Mouse (Mus musculus) embryonic facial prominence, embryonic 14.5 days (tissue): ENCODE results near the gene Ranbp2. TPM values are rescaled to one million over a fixed set of nuclear protein-coding genes. Genes with fewer than 3 reads are reported as not detected.

ENCODE experiments used
- ATAC-seq: fragments of 200-750 bp; cut with Nextera tagmentation; 2 replicates; pipeline ENCODE4 v1.8.0; 2017; ENCODE audit warnings: low read depth, moderate number of reproducible peaks, moderate TSS enrichment
- DNase-seq: peaks from one replicate; pipeline ENCODE4 v3.0.0-alpha.2; 2015; ENCODE audit warnings: low spot score
- H3K27ac ChIP-seq: fragments of 300-500 bp; sonication (generic); replicated peaks from 2 replicates; pipeline ENCODE4 v1.5.1; 2014; ENCODE audit warnings: low read depth, mild to moderate bottlenecking, low read length, moderate library complexity
- H3K27me3 ChIP-seq: fragments of 300-500 bp; sonication (generic); replicated peaks from 2 replicates; pipeline ENCODE4 v1.6.1; 2014; ENCODE audit warnings: low read length; ENCODE audit not compliant: control insufficient read depth, insufficient read depth
- H3K36me3 ChIP-seq: fragments of 300-500 bp; sonication (generic); 2 replicates; pipeline ENCODE4 v1.6.1; 2014; ENCODE audit warnings: low read length, mixed read lengths; ENCODE audit not compliant: control insufficient read depth, insufficient read depth
- H3K4me1 ChIP-seq: fragments of 300-500 bp; sonication (generic); 2 replicates; pipeline ENCODE4 v1.6.1; 2014; ENCODE audit warnings: antibody characterized with exemption, low read length; ENCODE audit not compliant: control insufficient read depth, insufficient read depth
- H3K4me2 ChIP-seq: fragments of 300-500 bp; sonication (generic); 2 replicates; pipeline ENCODE4 v1.6.1; 2014; ENCODE audit warnings: low read depth, mild to moderate bottlenecking, low read length, moderate library complexity, mixed read lengths
- H3K4me3 ChIP-seq: fragments of 300-500 bp; sonication (generic); 2 replicates; pipeline ENCODE4 v1.5.1; 2014; ENCODE audit warnings: low read depth, mild to moderate bottlenecking, low read length
- H3K9ac ChIP-seq: fragments of 300-500 bp; sonication (generic); 2 replicates; pipeline ENCODE4 v1.6.1; 2014; ENCODE audit warnings: low read depth, mild to moderate bottlenecking, low read length, moderate library complexity, mixed read lengths
- H3K9me3 ChIP-seq: fragments of 300-500 bp; sonication (generic); 2 replicates; pipeline ENCODE4 v1.6.1; 2016; ENCODE audit warnings: low read length; ENCODE audit not compliant: control insufficient read depth
- WGBS: fragments of 180-500 bp; shearing (Covaris S2); extraction: QIAGEN DNeasy Blood & Tissue Kit; methylation state at CpG from one replicate; pipeline ENCODE4 v1.1.7; 2014; 5-methylcytosine and 5-hydroxymethylcytosine counted together
- polyA plus RNA-seq: library from polyadenylated mRNA; unstranded; fragments of >200 nt; fragmentation: Nextera tagmentation; extraction: Ambion mirVana; gene quantifications from 2 replicates; pipeline ENCODE4 v1.2.1, GENCODE M21; 2014

The Ranbp2 gene
- polyA plus RNA-seq, 1 experiment from 2014 or later: 29.3 TPM

- Histone ChIP-seq H3K27ac (no peak overlapping the region), H3K4me3 (no peak overlapping the region), H3K9me3 (no peaks in the 10 kb centered on the region), H3K36me3 (peaks cover 74% of the 10 kb centered on the region), H3K27me3 (no peaks in the 10 kb centered on the region), H3K4me2 (no peak overlapping the region), H3K9ac (no peak overlapping the region), H3K4me1 (no peaks in the 10 kb centered on the region)
- peak; percentile 16 for DNase-seq
- WGBS: 83% methylated on average over 3 of the region's 3 CpGs
- no peak for ATAC-seq
These were observed 30.0 kb upstream of the Ranbp2 start for GRCm38 (mm10) chr10:58416702-58417101.

- H3K9ac ChIP-seq: no peak overlapping the region
- no peak overlapping the region for H3K27ac ChIP-seq
- no peak overlapping the region for H3K4me2 ChIP-seq
- no peak for ATAC-seq
- no peak for DNase-seq
- no peak overlapping the region for H3K4me3 ChIP-seq
- WGBS: 89% methylated on average over 10 of the region's 10 CpGs
- H3K9me3 ChIP-seq: no peaks in the 10 kb centered on the region
- peaks cover 72% of the 10 kb centered on the region for H3K36me3 ChIP-seq
- no peaks in the 10 kb centered on the region for H3K27me3 ChIP-seq
- H3K4me1 ChIP-seq: no peaks in the 10 kb centered on the region
These were observed 28.3 kb upstream of the Ranbp2 start for GRCm38 (mm10) chr10:58418290-58418971.

DNA sequence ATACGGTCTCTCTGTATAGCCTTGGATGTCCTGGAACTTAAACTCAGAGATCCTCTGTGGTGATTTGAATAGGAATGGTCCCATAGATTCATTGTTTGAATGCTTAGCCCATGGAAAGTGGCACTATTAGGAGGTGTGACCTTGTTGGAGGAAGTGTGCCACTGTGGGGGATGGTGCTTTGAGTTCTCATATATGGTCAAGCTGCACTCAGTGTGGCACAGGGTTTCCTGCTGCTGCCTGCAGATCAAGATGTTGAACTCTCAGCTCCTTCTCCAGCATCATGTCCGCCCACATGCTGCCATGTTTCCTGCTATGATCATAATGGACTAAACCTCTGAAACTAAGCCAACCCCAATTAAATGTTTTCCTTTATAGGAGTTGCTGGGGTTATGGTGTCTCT, 18.8 kb upstream of the Ranbp2 start:
- WGBS: 87% methylated on average over 2 of the region's 2 CpGs
- Histone ChIP-seq H3K4me3 (no peak overlapping the region), H3K27ac (no peak overlapping the region), H3K27me3 (no peaks in the 10 kb centered on the region), H3K36me3 (peaks cover 21% of the 10 kb centered on the region), H3K4me1 (no peaks in the 10 kb centered on the region), H3K4me2 (no peak overlapping the region), H3K9ac (no peak overlapping the region), H3K9me3 (no peaks in the 10 kb centered on the region)
- DNase-seq: no peak
- ATAC-seq: no peak

- no peaks in the 10 kb centered on the region for H3K9me3 ChIP-seq
- WGBS: 15% methylated on average over 9 of the region's 9 CpGs
- H3K9ac ChIP-seq: peak overlapping the region; percentile 98
- no peaks in the 10 kb centered on the region for H3K36me3 ChIP-seq
- ATAC-seq (no peak; the same call in 1 of the 2 replicates), DNase-seq (peak; percentile 33)
- H3K4me1 ChIP-seq: peaks cover 2% of the 10 kb centered on the region; the same call in 1 of the 2 replicates
- H3K27ac ChIP-seq: peak overlapping the region; percentile 97
- H3K4me3 ChIP-seq: peak overlapping the region; percentile 98
- H3K4me2 ChIP-seq: peak overlapping the region; percentile 61
- H3K27me3 ChIP-seq: no peaks in the 10 kb centered on the region
These were observed 870 bp upstream of the Ranbp2 start for GRCm38 (mm10) chr10:58445850-58446249.

DNA sequence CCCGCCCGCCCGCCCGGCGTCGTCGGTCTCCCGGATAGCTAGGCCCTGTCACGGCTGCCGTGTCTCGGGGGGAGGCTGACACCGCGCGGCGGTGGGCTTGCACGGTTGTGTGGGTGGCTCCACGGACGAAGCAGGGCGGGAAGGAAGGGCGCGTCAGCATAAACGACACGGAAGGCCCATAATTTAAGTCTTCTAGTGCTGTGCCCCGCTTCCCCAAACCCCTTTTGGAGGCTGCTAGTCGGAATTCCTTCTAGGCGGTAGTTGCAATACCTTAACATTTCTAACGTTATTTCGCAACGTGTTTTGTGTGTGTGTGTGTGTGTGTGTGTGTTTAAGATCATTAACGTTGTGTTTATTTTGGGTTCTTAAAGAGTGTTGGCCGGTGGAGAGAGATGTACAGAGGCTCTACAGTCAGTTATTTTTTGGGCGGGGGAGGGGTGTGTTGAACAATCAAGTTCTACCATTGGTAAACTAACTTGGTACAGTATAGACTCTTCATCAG, 611 bp downstream of the Ranbp2 start:
- no peaks in the 10 kb centered on the region for H3K27me3 ChIP-seq
- DNase-seq (peak; percentile 30), ATAC-seq (peak; percentile 35)
- H3K9ac ChIP-seq: peak overlapping the region; percentile 98
- peaks cover 3% of the 10 kb centered on the region for H3K36me3 ChIP-seq
- peak overlapping the region; percentile 98 for H3K4me3 ChIP-seq
- peak overlapping the region; percentile 65 for H3K4me2 ChIP-seq
- H3K4me1 ChIP-seq: peaks cover 2% of the 10 kb centered on the region; the same call in 1 of the 2 replicates
- under 1% methylated on average over 21 of the region's 32 CpGs for WGBS
- H3K9me3 ChIP-seq: no peaks in the 10 kb centered on the region
- H3K27ac ChIP-seq: peak overlapping the region; percentile 97

DNA sequence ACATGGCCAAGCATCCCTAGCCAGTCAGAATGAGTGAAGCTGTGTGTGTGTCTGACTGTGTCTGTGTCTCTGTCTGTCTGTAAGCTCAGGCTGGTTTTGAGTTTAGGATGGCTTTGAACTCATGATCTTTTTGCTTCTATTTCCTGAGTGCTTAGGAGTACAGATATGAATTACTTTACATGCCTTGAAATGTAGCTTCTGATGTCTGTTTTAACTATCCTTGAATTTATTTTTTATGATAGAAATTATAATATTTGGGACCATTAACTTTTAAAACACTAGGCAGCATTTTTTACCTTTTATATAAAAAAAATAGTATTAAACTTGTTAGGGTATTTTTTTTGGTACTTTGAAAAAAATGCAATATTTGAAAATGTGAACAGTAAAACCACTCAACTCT, 4.9 kb downstream of the Ranbp2 start:
- H3K4me3 ChIP-seq: no peak overlapping the region
- DNase-seq: no peak
- H3K4me2 ChIP-seq: no peak overlapping the region
- H3K27me3 ChIP-seq: no peaks in the 10 kb centered on the region
- peaks cover 2% of the 10 kb centered on the region; the same call in 1 of the 2 replicates for H3K4me1 ChIP-seq
- H3K36me3 ChIP-seq: peaks cover 41% of the 10 kb centered on the region
- H3K9ac ChIP-seq: no peak overlapping the region
- H3K9me3 ChIP-seq: no peaks in the 10 kb centered on the region
- H3K27ac ChIP-seq: no peak overlapping the region
- no peak for ATAC-seq

DNA sequence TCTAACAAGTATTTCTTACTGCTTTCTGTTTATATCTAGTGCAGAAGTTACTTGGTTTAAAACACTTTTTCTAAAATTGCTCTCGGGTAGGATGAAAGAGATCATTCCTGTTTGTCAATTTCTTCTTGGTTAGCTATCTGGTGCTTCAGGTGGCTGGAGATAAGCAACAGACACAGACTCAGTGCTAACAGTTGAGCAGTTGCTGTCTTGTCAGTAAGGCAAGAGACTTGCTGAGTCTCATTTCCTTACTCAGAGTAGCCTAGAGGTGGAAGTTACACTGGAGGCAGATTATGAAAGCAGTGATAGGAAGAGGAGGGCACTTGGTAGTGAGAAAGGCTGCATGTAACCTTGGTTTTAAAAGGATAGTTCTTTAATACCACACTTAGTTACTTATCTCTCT, 5.5 kb downstream of the Ranbp2 start:
- no peak overlapping the region for H3K27ac ChIP-seq
- H3K9ac ChIP-seq: no peak overlapping the region
- 94% methylated on average over 1 of the region's 1 CpGs for WGBS
- H3K36me3 ChIP-seq: peaks cover 43% of the 10 kb centered on the region
- no peaks in the 10 kb centered on the region for H3K9me3 ChIP-seq
- no peak overlapping the region for H3K4me3 ChIP-seq
- DNase-seq (no peak), ATAC-seq (no peak)
- H3K4me2 ChIP-seq: no peak overlapping the region
- H3K4me1 ChIP-seq: peaks cover 2% of the 10 kb centered on the region; the same call in 1 of the 2 replicates
- no peaks in the 10 kb centered on the region for H3K27me3 ChIP-seq

DNA sequence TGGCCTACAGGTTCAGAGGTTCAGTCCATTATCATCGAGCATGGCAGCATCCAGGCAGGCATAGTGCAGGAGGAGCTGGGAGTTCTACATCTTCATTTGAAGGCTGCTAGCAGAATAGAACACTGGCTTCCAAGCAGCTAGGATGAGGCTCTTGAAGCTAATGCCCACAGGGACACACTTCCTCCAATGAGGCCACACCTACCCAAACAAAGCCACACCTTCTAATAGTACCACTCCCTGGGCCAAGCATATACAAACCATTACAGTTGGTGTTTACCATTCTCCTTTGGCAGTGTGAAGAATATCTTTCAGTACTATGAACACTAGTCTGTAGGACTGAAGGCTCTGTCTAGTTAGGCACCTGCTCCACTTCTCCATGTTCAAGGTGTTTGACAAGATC, 13.2 kb downstream of the Ranbp2 start:
- H3K9me3 ChIP-seq: no peaks in the 10 kb centered on the region
- WGBS: 100% methylated on average over 1 of the region's 1 CpGs

More for the DNA sequence above, 13.2 kb downstream of the Ranbp2 start:
- no peak overlapping the region for H3K9ac ChIP-seq
- H3K4me2 ChIP-seq: no peak overlapping the region
- H3K4me3 ChIP-seq: no peak overlapping the region
- ATAC-seq (no peak), DNase-seq (no peak)
- no peaks in the 10 kb centered on the region for H3K27me3 ChIP-seq
- no peaks in the 10 kb centered on the region for H3K4me1 ChIP-seq
- peaks cover 78% of the 10 kb centered on the region for H3K36me3 ChIP-seq
- H3K27ac ChIP-seq: no peak overlapping the region
